Mouse (Mus musculus) G1E (cell line): ENCODE results near the gene Olfr554.

Source experiments
- CTCF ChIP-seq: IDR thresholded peaks from 2 replicates; pipeline ENCODE4 v1.5.1; 2012; ENCODE audit warnings: low read depth, low read length, inconsistent platforms, mixed read lengths
- GATA1 ChIP-seq: IDR thresholded peaks from 2 replicates; pipeline ENCODE4 v1.6.1; 2012; ENCODE audit warnings: borderline replicate concordance, low read length, inconsistent platforms, mixed read lengths
- GATA2 ChIP-seq: IDR thresholded peaks from 2 replicates; pipeline ENCODE4 v1.6.1; 2012; ENCODE audit warnings: low read depth, low read length, inconsistent platforms, borderline replicate concordance
- POLR2AphosphoS5 ChIP-seq: IDR thresholded peaks from 2 replicates; pipeline ENCODE4 v1.6.1; 2012; ENCODE audit warnings: low read depth, low read length, inconsistent platforms; ENCODE audit not compliant: insufficient replicate concordance
- TAL1 ChIP-seq: conservative IDR thresholded peaks from 2 replicates; pipeline ENCODE4 v1.6.1; 2012; ENCODE audit warnings: low read depth, low read length, inconsistent platforms, mixed read lengths

GRCm38 (mm10) chr7:102665378-102665777, 27.1 kb downstream of the Olfr554 start:
- TF ChIP-seq CTCF (no peak), GATA1 (no peak), POLR2AphosphoS5 (no peak), GATA2 (no peak), TAL1 (no peak)
